Mouse (Mus musculus) kidney, embryonic 15.5 days (tissue): ENCODE measurements around the gene Trdn. TPM values are rescaled to one million over a fixed set of nuclear protein-coding genes. Genes with fewer than 3 reads are reported as not detected.

ENCODE experiments used
- ATAC-seq: fragments of 200-750 bp; cut with Nextera tagmentation; replicated peaks from 2 replicates; pipeline ENCODE4 v1.8.0; 2017; ENCODE audit warnings: moderate TSS enrichment; ENCODE audit not compliant: low FRiP score
- H3K27ac ChIP-seq: fragments of 300-500 bp; sonication (generic); 2 replicates; pipeline ENCODE4 v1.5.1; 2015; ENCODE audit warnings: mild to moderate bottlenecking, inconsistent platforms
- H3K27me3 ChIP-seq: fragments of 300-500 bp; sonication (generic); 2 replicates; pipeline ENCODE4 v1.6.1; 2015; ENCODE audit warnings: inconsistent platforms
- H3K36me3 ChIP-seq: fragments of 300-500 bp; sonication (generic); 2 replicates; pipeline ENCODE4 v1.6.1; 2015; ENCODE audit warnings: inconsistent platforms
- H3K4me1 ChIP-seq: fragments of 300-500 bp; sonication (generic); 2 replicates; pipeline ENCODE4 v1.6.1; 2015; ENCODE audit warnings: inconsistent platforms
- H3K4me2 ChIP-seq: fragments of 300-500 bp; sonication (generic); 2 replicates; pipeline ENCODE4 v1.6.1; 2015; ENCODE audit warnings: moderate library complexity, mild to moderate bottlenecking, inconsistent platforms
- H3K4me3 ChIP-seq: fragments of 300-500 bp; sonication (generic); replicated peaks from 2 replicates; pipeline ENCODE4 v1.5.1; 2015; ENCODE audit warnings: mild to moderate bottlenecking, inconsistent platforms
- H3K9ac ChIP-seq: fragments of 300-500 bp; sonication (generic); 2 replicates; pipeline ENCODE4 v1.6.1; 2015; ENCODE audit warnings: mild to moderate bottlenecking, inconsistent platforms
- H3K9me3 ChIP-seq: fragments of 300-500 bp; sonication (generic); replicated peaks from 2 replicates; pipeline ENCODE4 v1.6.1; 2016; ENCODE audit warnings: inconsistent platforms
- WGBS: fragments of 180-500 bp; shearing (Covaris S2); methylation state at CpG from one replicate; pipeline ENCODE4 v1.1.7; 2015; ENCODE audit warnings: mixed read lengths; 5-methylcytosine and 5-hydroxymethylcytosine counted together
- polyA plus RNA-seq: library from polyadenylated mRNA; unstranded; fragments of >200 nt; fragmentation: Nextera tagmentation; extraction: Ambion mirVana; gene quantifications from 2 replicates; pipeline ENCODE4 v1.2.1, GENCODE M21; 2015

Trdn gene
- polyA plus RNA-seq, 1 experiment from 2014 or later, result 1.3 TPM

- no peaks in the 10 kb centered on the region for H3K4me1 ChIP-seq
- WGBS, result 48% methylated on average over 2 of the region's 2 CpGs
- no peak overlapping the region for H3K4me3 ChIP-seq
- no peaks in the 10 kb centered on the region for H3K27me3 ChIP-seq
- no peaks in the 10 kb centered on the region for H3K9me3 ChIP-seq
- no peak overlapping the region for H3K4me2 ChIP-seq
- ATAC-seq, result no peak
- H3K36me3 ChIP-seq, result no peaks in the 10 kb centered on the region
- no peak overlapping the region for H3K9ac ChIP-seq
- H3K27ac ChIP-seq, result no peak overlapping the region
These were observed 99.6 kb downstream of the Trdn start for GRCm38 (mm10) chr10:33179731-33180631.

- no peak overlapping the region for H3K9ac ChIP-seq
- no peak overlapping the region for H3K27ac ChIP-seq
- H3K4me1 ChIP-seq, result no peaks in the 10 kb centered on the region
- 90% methylated on average over 1 of the region's 1 CpGs for WGBS
- H3K27me3 ChIP-seq, result no peaks in the 10 kb centered on the region
- ATAC-seq, result no peak
- H3K36me3 ChIP-seq, result no peaks in the 10 kb centered on the region
- H3K9me3 ChIP-seq, result no peaks in the 10 kb centered on the region
- H3K4me3 ChIP-seq, result no peak overlapping the region
- H3K4me2 ChIP-seq, result no peak overlapping the region
These were observed 108.7 kb downstream of the Trdn start for GRCm38 (mm10) chr10:33189031-33189430.

- H3K9me3 ChIP-seq, result no peaks in the 10 kb centered on the region
- H3K27me3 ChIP-seq, result no peaks in the 10 kb centered on the region
- H3K9ac ChIP-seq, result no peak overlapping the region
- no peaks in the 10 kb centered on the region for H3K4me1 ChIP-seq
- 17% methylated on average over 1 of the region's 1 CpGs for WGBS
- no peak overlapping the region for H3K4me2 ChIP-seq
- H3K27ac ChIP-seq, result no peak overlapping the region
- H3K36me3 ChIP-seq, result no peaks in the 10 kb centered on the region
- no peak overlapping the region for H3K4me3 ChIP-seq
- ATAC-seq, result no peak
These were observed 115.6 kb downstream of the Trdn start for GRCm38 (mm10) chr10:33195919-33196318.

GRCm38 (mm10) chr10:33198257-33198656 is 117.9 kb downstream of the Trdn start:
- WGBS, result 50% methylated on average over 1 of the region's 1 CpGs
- no peaks in the 10 kb centered on the region for H3K4me1 ChIP-seq
- no peak overlapping the region for H3K4me2 ChIP-seq
- H3K9ac ChIP-seq, result no peak overlapping the region
- ATAC-seq, result no peak
- H3K27me3 ChIP-seq, result no peaks in the 10 kb centered on the region
- no peak overlapping the region for H3K27ac ChIP-seq
- H3K4me3 ChIP-seq, result no peak overlapping the region
- no peaks in the 10 kb centered on the region for H3K36me3 ChIP-seq
- no peaks in the 10 kb centered on the region for H3K9me3 ChIP-seq

- H3K9ac ChIP-seq, result no peak overlapping the region
- WGBS, result 77% methylated on average over 1 of the region's 1 CpGs
These were observed 130.1 kb downstream of the Trdn start for GRCm38 (mm10) chr10:33210411-33210810.

GRCm38 (mm10) chr10:33253911-33254310 is 173.6 kb downstream of the Trdn start:
- Histone ChIP-seq H3K36me3 (no peaks in the 10 kb centered on the region), H3K9ac (no peak overlapping the region), H3K4me3 (no peak overlapping the region), H3K4me2 (no peak overlapping the region), H3K27me3 (no peaks in the 10 kb centered on the region), H3K9me3 (no peaks in the 10 kb centered on the region), H3K27ac (no peak overlapping the region), H3K4me1 (no peaks in the 10 kb centered on the region)
- 80% methylated on average over 1 of the region's 1 CpGs for WGBS
- ATAC-seq, result no peak

More at GRCm38 (mm10) chr10:33210411-33210810, 130.1 kb downstream of the Trdn start:
- Histone ChIP-seq H3K27ac (no peak overlapping the region), H3K4me1 (no peaks in the 10 kb centered on the region), H3K9me3 (no peaks in the 10 kb centered on the region), H3K27me3 (no peaks in the 10 kb centered on the region), H3K4me2 (no peak overlapping the region), H3K36me3 (no peaks in the 10 kb centered on the region), H3K4me3 (no peak overlapping the region)
- no peak for ATAC-seq

- Histone ChIP-seq H3K4me1 (no peaks in the 10 kb centered on the region), H3K4me2 (no peak overlapping the region), H3K36me3 (no peaks in the 10 kb centered on the region), H3K27ac (no peak overlapping the region), H3K9me3 (no peaks in the 10 kb centered on the region), H3K27me3 (no peaks in the 10 kb centered on the region), H3K4me3 (no peak overlapping the region), H3K9ac (no peak overlapping the region)
- no peak for ATAC-seq
- 64% methylated on average over 1 of the region's 1 CpGs for WGBS
These were observed 175.8 kb downstream of the Trdn start for GRCm38 (mm10) chr10:33256202-33256601.

- Histone ChIP-seq H3K9me3 (no peaks in the 10 kb centered on the region), H3K27ac (no peak overlapping the region), H3K4me1 (no peaks in the 10 kb centered on the region), H3K36me3 (no peaks in the 10 kb centered on the region), H3K4me2 (no peak overlapping the region), H3K9ac (no peak overlapping the region), H3K27me3 (no peaks in the 10 kb centered on the region), H3K4me3 (no peak overlapping the region)
- 23% methylated on average over 2 of the region's 2 CpGs for WGBS
- no peak for ATAC-seq
These were observed 224.6 kb downstream of the Trdn start for GRCm38 (mm10) chr10:33304982-33305381.

- H3K4me1 ChIP-seq, result no peaks in the 10 kb centered on the region
- no peak overlapping the region for H3K4me2 ChIP-seq
- ATAC-seq, result no peak
- no peak overlapping the region for H3K9ac ChIP-seq
- H3K27me3 ChIP-seq, result no peaks in the 10 kb centered on the region
- no peak overlapping the region for H3K27ac ChIP-seq
- no peaks in the 10 kb centered on the region for H3K36me3 ChIP-seq
- 88% methylated on average over 1 of the region's 1 CpGs for WGBS
- no peaks in the 10 kb centered on the region for H3K9me3 ChIP-seq
- no peak overlapping the region for H3K4me3 ChIP-seq
These were observed 272.7 kb downstream of the Trdn start for GRCm38 (mm10) chr10:33353026-33353425.

- Histone ChIP-seq H3K9ac (no peak overlapping the region), H3K4me1 (no peaks in the 10 kb centered on the region), H3K9me3 (no peaks in the 10 kb centered on the region), H3K36me3 (no peaks in the 10 kb centered on the region), H3K27me3 (no peaks in the 10 kb centered on the region), H3K27ac (no peak overlapping the region), H3K4me2 (no peak overlapping the region), H3K4me3 (no peak overlapping the region)
- ATAC-seq, result no peak
These were observed 286.2 kb downstream of the Trdn start for GRCm38 (mm10) chr10:33366521-33366920.

- Histone ChIP-seq H3K4me2 (no peak overlapping the region), H3K36me3 (no peaks in the 10 kb centered on the region), H3K9ac (no peak overlapping the region), H3K27me3 (no peaks in the 10 kb centered on the region), H3K27ac (no peak overlapping the region), H3K4me3 (no peak overlapping the region), H3K4me1 (no peaks in the 10 kb centered on the region), H3K9me3 (no peaks in the 10 kb centered on the region)
- 69% methylated on average over 2 of the region's 2 CpGs for WGBS
- ATAC-seq, result no peak
These were observed 290.2 kb downstream of the Trdn start for GRCm38 (mm10) chr10:33370534-33370933.

- H3K9me3 ChIP-seq, result no peaks in the 10 kb centered on the region
- no peak overlapping the region for H3K4me3 ChIP-seq
- H3K4me1 ChIP-seq, result no peaks in the 10 kb centered on the region
- H3K27ac ChIP-seq, result no peak overlapping the region
- H3K27me3 ChIP-seq, result no peaks in the 10 kb centered on the region
- WGBS, result 85% methylated on average over 2 of the region's 2 CpGs
- ATAC-seq, result no peak
- H3K4me2 ChIP-seq, result no peak overlapping the region
- no peak overlapping the region for H3K9ac ChIP-seq
- H3K36me3 ChIP-seq, result no peaks in the 10 kb centered on the region
These were observed 295.2 kb downstream of the Trdn start for GRCm38 (mm10) chr10:33375474-33376029.
